Comparison of ENCODE assay signal across 10 mouse cellular contexts in genomic region chr2:11254446-11254845, GRCm38 (mm10).
A peak's percentile ranks its signal among the peaks of the same experiment; 100 is the strongest.
DNase-seq lines count a peak whose midpoint lies in the region; ATAC-seq lines count a peak whose summit lies in the region.
"Had no signal": no experiment of that assay in that cellular context is flagged by ENCODE, and none has a peak within 500 bp of the region (broad histone marks: within the 10 kb centered on the region; RNA-seq: fewer than 3 reads in every experiment).

No protein-coding gene starts in this region.

- ATAC-seq in activated CD4-positive, CD25-positive, alpha-beta regulatory T cell, adult 4 months, result peak; percentile 82
- ATAC-seq: forebrain, embryonic 13.5 days; forebrain, postnatal 0 days had no signal

- peak; percentile 22 for DNase-seq in spleen, postnatal 36 days (ENCODE audit: low spot score in 2 of 2)
- no peak for DNase-seq in spleen, adult 12 weeks (ENCODE audit: low spot score)
- peak; percentile 19 for DNase-seq in 416B (ENCODE audit: low read depth)
- DNase-seq in CD4-positive, CD25-positive, alpha-beta regulatory T cell, adult 2 months (ENCODE audit: low read depth, low spot score), result peak; percentile 72
- DNase-seq in right cerebral cortex, postnatal 36 days (ENCODE audit: low spot score in 2 of 2), result no peak
- no peak for DNase-seq in heart, adult 11 months
- no peak for DNase-seq in layer of hippocampus, postnatal 25 days (ENCODE audit: extremely low spot score in 1 of 2, low spot score in 1 of 2)

Comparison
In these comparisons a context has a peak if more than half of its experiments do, and no peak if none do; other contexts are left out.
1. DNase-seq: peak in spleen, postnatal 36 days (2 of 2), 416B (single experiment) and CD4-positive, CD25-positive, alpha-beta regulatory T cell, adult 2 months (single experiment); none in spleen, adult 12 weeks (single experiment), right cerebral cortex, postnatal 36 days (0 of 2), heart, adult 11 months (single experiment) and layer of hippocampus, postnatal 25 days (0 of 2).